Mouse (Mus musculus): Measurements from ENCODE around the gene Vps13c.

GRCm38 (mm10) chr9:67799078-67799819 is 40.9 kb upstream of the Vps13c start:
- TF ChIP-seq CTCF (IDR thresholded peaks at IDR 0.05; ENCODE audit: insufficient read depth, low read depth, low read length) (no peak), POLR2A (IDR thresholded peaks at IDR 0.05; ENCODE audit: insufficient read depth, low read depth, low read length) (no peak)
